Mouse (Mus musculus): ENCODE measurements around the gene Dap3.
"Not testable (repeated sequence)": the region's sequence is repeated elsewhere in the genome, so short reads cannot be mapped to it uniquely, and the experiment has no call there.

Dap3 gene

DNA sequence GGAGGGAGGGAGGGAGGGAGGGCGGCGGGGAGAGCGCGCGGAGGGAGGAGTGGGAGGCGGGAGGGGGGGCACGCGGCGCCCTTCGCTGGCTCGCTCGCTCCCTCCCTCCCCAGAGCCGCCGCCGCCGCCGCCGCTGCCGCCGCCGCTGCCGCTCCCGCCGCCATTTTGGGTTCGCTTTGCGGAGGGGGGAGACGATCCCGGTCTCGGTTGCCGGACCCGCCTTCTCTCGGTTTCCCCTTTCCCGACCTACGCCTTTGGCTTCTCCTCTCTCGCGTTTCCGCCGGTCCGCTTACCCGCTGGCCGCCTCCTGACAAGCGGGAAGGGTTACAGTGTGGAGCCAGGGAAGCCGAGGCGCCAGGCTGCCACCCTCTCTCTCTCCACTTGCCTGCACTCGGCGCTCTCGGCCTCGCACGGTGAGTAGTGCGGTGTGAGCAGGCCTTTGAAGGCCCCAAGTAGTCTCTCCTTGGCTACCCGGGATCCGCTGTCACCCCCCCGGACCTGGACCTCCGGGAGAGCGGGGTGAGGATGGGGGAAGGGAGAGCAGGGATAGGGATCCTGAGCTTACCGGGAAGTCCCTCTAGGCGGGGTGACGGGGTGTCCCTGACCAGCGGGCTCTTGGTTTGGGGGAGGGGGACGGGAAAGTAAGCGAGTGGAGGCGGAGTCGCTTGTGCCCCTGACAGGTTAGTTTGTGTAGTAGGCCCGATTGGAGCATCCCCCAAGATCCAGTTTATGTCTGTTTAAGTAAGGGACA, at the start of gene Dap3, which contains the start of gene Ash1l:
Gene Dap3 (minus strand): TSS at position 606 of the 751 bp plus-strand sequence.
Gene Ash1l (plus strand): TSS at position 47 of the 751 bp plus-strand sequence.
- DNase-seq (ENCODE audit: low read depth, low spot score), result peak; percentile 55

DNA sequence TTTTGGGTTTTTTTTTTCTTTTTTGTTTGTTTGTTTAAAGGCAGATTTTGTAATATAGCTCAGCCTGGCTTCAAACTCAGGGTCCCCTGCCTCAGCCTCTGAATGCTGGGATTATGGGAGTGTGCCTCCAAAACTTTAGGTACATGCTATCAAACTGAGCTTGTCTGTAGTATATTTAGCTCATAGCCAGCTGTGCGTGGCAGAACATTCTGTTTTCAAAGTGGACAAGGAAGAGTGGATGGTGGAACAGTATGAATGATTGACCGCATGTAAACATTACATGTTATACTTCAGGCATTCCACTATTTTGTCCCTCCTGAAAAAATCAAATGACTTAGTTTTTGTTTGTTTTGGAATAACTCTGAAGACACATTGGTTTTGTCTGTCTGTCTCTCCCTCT, 41.8 kb upstream of the Dap3 start:
- no peak for DNase-seq (ENCODE audit: low read depth, low spot score)

DNA sequence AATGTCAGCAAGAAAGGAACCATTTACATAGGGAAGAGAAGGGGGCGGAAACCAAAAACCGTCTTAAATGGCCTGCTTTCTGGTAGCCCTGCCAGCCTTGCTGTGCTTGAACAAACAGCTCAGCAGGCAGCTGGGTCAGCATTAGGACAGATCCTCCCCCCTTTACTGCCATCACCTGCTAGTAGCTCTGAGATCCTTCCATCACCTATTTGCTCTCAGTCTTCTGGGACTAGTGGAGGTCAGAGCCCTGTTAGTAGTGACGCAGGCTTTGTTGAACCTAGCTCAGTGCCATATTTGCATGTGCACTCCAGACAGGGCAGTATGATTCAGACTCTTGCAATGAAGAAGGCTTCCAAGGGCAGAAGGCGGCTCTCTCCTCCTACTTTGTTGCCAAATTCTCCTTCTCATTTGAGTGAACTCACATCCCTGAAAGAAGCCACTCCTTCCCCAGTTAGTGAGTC, 33.0 kb upstream of the Dap3 start:
- DNase-seq (ENCODE audit: low read depth, low spot score), result no peak

DNA sequence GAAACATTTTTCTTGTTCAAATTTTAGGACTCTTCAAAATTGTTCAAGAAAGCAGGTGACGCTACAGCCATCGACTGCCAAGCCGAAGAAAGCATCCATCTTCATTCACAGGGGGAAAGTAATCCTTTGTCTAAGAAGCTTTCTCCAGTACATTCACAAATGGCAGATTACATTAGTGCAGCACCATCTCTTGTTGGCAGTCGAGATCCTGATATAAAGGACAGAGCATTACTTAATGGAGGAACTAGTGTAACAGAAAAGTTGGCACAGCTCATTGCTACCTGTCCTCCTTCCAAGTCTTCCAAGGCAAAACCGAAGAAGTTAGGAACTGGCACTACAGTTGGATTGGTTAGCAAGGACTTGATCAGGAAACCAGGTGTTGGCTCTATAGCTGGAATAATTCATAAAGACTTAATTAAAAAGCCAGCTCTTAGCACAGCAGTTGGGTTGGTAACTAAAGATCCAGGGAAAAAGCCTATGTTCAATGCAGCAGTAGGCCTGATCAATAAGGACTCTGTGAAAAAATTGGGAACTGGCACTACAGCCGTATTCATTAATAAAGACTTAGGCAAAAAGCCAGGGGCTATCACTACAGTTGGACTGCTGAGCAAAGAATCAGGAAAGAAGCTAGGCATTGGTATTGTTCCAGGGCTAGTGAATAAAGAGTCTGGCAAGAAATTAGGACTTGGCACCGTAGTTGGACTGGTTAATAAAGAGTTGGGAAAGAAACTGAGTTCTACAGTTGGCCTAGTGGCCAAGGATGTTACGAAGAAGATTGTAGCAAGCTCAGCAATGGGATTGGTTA, 30.4 kb upstream of the Dap3 start:
- DNase-seq (ENCODE audit: low read depth, low spot score), result no peak

DNA sequence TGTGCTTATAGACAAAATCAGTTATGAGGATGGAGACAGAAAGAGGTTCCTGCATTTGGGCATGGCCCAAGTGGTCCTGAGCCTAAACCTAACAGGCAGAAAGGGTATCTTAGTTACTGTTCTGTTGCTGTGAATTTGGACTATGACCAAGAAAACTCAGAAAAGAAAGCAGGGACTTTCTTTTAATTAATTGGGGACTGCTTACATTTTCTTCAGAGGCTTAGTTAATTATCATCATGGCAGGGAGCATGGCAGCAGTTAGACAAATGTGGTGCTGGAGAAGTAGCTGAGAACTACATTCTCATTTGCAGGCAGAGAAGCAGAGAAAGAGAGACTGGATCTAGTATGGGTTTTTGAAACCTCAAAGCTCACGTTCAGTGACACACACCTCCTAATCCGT, 24.0 kb upstream of the Dap3 start:
- no peak for DNase-seq (ENCODE audit: low read depth, low spot score)

DNA sequence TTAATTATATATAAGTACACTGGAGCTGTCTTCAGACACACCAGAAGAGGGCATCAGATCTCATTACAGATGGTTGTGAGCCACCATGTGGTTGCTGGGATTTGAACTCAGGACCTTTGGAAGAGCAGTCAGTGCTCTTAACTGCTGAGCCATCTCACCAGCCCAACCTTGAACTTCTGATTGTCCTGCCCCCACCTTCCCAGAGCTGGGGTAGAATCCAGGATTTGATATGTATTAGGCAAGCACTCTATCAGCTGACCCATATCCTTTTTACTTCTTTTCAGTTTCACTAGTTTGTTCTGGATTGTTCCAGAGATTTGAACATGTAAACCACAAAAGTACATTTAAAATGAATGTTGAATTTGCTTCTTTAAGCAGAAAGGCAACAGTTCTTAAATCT, 12.2 kb upstream of the Dap3 start:
- not testable (repeated sequence) for DNase-seq (ENCODE audit: low read depth, low spot score)

DNA sequence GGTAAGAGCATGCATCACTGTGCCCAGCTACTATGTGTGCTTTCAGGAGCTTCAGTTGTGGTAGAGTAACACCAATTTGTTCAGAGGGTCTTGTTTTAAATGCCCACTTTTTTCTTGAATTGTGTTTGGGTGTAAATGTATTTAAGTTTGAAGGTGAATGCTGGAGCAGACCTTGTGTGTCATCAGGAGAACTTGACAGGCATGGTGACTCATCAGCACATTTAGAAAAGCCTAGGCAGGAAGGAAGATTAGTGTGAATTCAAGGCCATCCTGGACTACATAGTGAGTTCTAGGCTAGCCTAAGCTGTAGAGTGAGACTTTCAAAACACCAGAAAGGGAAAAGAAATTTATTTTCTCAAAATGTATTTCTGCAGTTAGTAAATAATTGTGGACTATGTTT, 2.8 kb upstream of the Dap3 start:
- DNase-seq (ENCODE audit: low read depth, low spot score), result no peak

DNA sequence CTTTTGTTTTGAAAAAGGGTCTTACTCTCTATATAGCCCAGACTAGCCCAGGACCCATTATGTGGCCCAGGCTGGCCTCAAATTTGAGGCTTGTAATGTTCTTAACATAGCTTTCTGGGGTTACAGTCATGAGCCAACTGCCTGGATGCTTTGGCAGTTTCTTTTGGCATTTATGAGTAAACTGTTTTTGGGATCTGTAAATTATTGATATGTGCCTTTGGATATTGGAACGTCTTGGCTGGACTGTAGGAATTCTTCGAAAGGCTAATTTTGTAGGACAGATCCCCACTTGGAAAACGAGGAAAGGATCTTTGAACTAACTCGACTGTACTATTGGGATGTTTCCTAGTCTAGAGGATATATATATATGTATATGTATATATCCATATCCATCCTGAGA, 2.3 kb upstream of the Dap3 start:
- no peak for DNase-seq (ENCODE audit: low read depth, low spot score)

DNA sequence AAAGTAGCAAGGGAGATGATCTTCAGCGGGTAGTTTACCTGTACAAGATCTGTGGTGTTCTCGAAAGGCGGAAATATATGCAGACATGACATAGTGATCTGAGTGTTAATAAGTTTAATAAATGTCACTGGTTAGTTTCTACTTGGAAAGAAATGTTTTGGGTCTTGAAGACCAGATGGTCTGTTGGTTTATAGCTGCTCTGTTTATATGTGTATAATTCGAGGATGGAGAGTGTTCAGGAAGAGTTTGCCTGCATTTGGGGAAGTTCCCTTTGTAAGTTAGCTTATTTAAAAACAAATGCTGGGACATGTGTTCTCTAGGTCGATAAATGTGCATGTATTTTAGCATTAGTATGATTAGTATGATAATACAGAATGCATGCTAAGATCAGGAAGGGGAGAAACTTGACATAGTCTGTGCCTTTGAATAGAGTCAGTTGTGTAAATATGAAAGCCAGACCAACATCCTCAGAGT, 383 bp upstream of the Dap3 start:
- no peak for DNase-seq (ENCODE audit: low read depth, low spot score)

DNA sequence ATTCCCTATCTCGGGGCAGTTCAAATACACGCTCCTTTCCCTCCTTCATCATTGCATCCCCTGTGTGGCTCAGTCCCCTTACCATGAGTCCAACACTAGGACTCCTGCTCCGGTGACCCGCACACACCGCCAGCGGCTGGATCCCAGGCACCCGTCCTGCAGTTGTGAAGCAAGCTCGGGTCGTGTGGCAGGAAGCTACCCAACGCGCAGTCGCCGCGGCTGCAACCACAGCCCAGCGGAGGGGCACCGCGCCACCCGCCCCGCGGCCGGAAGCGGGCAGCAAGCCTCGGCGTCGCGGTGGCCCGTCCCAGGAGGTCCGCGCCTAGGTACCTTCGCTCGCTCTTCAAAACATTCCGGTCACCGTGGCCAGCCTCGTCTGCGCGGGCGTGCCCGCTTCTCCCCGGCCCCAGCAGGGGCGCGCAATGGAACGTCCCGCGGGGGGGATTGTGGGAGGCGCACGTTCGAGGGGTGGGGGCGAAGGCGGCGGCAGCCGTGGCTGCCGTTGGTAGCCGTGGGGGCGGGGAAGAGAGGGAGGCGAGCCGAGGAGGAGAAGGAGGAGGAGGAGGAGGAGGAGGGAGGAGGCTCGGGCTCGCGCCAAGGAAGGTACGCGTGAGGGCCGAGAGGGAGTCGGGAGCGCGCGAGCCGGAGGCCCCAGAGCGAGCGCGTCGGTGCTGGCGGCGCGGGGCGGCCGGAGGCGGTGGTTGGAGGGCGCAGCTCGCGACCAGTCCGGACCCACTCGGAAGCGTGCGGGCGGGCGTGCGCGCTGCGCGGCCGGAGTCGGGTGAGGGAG, 1.0 kb downstream of the Dap3 start:
- DNase-seq (ENCODE audit: low read depth, low spot score), result peak; percentile 71

DNA sequence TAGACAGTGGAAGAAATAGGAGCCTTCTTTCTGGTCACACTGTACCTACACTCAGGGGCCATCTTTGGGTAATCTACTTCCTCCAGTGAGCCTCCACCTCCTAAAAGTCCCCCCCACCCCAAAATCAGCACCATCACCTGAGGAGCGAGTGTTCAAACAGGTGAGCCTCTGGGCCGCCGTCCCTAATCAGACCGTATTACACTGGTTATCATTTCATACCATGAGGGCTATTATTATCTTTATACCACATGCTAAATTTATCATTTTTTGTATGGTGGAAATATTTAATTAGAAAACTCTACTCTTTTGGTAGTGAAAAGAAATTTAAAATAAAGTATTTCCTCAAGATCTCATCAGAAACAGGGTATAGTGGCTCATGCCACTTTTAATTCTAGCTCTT, 6.9 kb downstream of the Dap3 start:
- DNase-seq (ENCODE audit: low read depth, low spot score), result no peak

DNA sequence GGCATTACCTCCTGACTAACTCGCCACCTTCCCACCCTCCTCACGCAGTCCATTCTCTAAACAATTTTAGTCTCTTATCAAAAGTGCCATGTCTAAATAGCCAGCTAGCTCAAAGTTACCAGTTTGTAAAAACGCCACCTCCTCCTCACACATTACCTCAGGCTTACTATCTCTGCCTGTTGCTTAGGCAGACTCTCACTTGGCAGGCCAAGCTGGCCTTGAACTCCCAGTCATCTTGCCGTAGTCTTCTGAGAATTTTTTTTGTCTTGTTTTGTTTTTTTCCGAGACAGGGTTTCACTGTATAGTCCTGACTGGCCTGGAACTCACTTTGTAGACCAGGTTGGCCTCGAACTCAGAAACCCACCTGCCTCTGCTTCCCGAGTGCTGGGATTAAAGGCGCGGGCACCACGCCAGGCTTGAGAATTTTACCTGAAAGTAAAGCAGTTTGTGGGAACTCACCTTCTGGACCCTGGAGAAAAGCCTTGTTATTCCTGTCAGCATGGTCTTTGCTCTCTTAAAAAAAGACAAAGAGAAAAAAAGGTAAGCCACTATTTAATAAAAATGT, 8.6 kb downstream of the Dap3 start:
- no peak for DNase-seq (ENCODE audit: low read depth, low spot score)

DNA sequence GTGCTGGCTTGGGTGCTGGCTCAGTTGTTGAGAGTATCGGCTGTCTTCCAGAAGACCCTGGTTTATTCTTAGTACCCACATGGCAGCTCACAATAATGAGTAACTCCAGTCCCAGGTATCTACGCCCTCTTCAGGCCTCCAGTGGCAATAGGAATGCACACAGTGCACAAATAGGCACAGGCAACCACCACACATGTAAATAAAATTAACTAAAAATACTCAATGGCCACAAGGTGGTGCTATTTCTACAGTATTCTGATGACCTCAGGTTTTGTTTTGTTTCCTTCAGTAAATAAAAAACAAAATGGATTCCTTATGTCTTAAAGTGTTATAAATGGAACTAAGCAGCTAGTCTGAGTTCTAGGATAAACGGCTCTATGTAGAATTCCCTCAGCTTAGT, 11.2 kb downstream of the Dap3 start:
- DNase-seq (ENCODE audit: low read depth, low spot score), result no peak

DNA sequence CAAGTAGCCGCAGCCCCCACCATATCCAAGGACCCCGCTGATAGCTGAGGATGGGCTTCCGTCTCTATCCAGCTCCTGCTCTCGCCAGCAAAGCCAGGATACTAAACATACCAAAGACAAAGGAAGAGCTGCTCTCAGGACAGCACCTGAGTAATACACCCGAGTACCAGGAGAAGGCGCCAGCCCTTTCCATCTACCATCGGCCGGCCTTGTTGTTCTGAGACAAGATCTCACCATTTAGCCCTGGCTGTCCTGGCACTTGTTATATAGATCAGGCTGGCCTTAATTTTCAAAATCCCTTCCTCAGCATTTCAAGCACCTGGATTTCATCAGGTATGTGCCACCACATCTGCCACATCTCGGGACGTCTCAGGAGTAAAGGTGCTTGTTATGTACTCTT, 11.9 kb downstream of the Dap3 start:
- DNase-seq (ENCODE audit: low read depth, low spot score), result no peak

DNA sequence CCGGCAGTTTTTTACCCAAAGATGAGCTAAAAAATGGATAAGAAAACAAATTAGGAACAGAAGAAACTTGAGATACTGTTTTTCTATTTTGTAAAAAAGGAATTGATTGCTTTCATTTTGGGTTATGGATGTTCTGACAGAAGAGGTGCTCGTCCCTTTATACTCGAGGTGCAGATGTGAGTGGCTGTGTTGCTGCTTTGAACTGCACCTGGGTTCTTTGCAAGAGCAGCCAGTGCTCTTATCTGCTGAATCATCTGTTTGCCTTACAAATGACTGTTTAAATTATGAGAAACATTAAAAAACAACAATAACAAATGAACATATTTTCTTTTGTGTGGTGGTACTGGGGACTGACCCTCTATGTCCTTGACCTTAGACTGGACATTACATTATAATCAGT, 21.5 kb downstream of the Dap3 start:
- no peak for DNase-seq (ENCODE audit: low read depth, low spot score)

DNA sequence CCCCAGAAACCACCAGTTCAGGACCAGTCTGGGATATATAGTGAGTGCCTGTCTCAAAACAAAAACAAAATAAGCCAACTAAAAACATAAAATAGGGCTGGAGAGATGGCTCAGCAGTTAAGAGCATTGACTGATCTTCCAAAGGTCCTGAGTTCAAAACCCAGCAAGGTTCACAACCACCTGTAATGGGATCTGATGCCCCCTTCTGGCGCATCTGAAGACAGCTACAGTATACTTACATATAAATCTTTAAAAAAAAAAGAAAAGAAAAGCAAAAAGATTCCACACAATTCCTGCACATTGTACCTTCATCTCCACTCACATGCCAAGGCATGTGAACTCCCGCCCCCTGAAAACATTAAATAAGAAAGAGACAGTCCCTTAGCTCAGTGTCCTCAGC, 25.3 kb downstream of the Dap3 start:
- no peak for DNase-seq (ENCODE audit: low read depth, low spot score)

DNA sequence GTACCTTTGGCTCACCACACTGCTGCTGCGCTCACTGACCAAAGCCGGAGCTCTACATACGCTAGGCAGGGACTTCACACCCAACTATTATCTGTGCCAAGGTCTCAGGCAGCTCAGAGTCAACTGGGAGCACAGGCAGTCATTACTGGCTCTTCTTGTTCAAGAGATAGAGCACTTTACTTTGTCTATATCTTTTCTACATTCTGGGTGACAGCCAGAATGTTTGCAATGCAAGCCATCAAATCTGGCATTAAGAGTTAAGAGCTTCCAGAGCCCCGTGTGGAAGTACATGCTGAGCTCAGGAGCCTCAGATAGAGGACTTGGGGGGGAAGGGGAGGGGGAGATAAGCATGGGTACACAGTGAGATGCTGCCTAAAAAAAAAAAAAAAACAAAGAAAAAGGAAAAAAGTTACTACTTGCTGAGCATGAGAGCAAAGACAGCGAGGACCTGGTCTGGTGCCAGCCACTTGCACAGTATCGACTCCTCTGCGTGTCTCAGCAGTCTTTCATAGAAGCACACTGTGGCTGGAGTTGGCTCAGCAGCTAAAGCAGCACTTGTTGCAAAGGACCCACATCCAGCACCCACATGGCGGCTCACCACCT, 26.9 kb downstream of the Dap3 start:
- no peak for DNase-seq (ENCODE audit: low read depth, low spot score)

DNA sequence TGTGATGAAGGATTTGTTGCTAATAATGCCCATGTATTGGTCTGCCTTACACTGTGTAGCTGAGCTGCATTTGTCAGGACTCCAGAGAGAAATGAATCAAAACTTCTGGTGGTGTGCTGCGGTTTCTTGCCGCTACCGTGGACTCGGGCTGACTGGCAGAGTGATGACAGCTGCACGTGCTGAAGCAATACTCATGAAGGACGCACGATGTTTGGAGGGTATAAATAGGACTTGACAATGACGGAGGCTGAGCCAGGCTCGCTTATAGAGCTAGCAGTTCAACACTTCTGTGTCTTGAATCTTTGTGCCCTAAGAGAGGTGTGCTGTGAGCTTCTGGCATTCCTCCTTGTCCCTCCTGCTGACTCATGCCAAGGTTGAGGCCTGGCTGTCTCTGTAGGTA, 29.6 kb downstream of the Dap3 start:
- no peak for DNase-seq (ENCODE audit: low read depth, low spot score)

DNA sequence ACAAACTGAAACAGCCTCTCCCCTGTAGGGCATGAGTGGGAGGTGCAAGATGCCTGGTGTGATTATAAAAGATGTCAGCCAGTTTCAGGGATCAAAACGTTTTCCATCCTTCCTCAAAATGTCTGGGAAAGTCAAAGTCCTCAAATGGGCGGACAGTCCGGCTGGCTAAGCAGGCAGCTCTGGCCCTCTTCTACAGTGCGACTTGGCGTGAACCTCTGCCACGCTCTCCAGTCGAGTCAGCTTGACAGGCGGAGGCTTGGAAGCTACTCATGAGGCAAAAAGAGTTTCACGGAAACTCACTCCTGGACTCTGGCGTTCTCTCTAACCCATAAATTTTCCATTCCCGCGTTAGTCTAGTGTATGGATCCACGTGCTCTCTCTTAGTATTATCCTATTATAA, 32.0 kb downstream of the Dap3 start:
- DNase-seq (ENCODE audit: low read depth, low spot score), result no peak

DNA sequence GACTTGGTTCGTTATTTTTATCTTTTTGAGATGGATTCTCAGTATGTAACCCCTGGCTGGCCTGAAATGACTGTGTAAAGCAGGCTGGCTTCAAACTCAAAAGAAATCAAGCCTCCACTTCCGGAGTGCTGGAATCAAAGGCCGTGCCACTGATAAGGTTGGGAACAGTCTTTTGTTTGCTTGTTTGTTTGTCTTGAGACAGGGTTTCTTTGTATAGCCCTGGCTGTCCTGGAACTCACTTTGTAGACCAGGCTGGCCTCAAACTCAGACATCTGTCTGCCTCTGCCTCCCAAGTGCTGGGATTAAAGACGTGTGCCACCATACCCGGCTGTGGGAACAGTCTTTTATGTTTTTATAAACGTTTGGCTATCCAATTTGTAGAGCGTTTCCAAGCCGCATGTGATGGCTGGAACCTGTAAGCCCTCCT, 36.6 kb downstream of the Dap3 start:
- no peak for DNase-seq (ENCODE audit: low read depth, low spot score)

All from telencephalon, adult 2 months (tissue).